Mouse (Mus musculus): Measurements from ENCODE around the gene 2210016F16Rik.
"Not testable (repeated sequence)": the region's sequence is repeated elsewhere in the genome, so short reads cannot be mapped to it uniquely, and the experiment has no call there.

The 2210016F16Rik gene

GRCm38 (mm10) chr13:58384371-58384770 is 654 bp downstream of the 2210016F16Rik start:
- in situ Hi-C loops (cut with MseI, MboI), result loop anchor here in 1 of 2 experiments (5.0 kb wide), 1 partner anchor 97 kb away; no protein-coding TSS in a partner anchor

- in situ Hi-C loops (cut with MseI, MboI), result no loop called here
Observed at GRCm38 (mm10) chr13:58373153-58373470, 11.9 kb downstream of the 2210016F16Rik start.

- in situ Hi-C loops (cut with MseI, MboI), result no loop called here
Observed at GRCm38 (mm10) chr13:58372278-58373152, 12.5 kb downstream of the 2210016F16Rik start.

GRCm38 (mm10) chr13:58368835-58369234 is 16.2 kb downstream of the 2210016F16Rik start:
- in situ Hi-C loops (cut with MseI, MboI), result no loop called here

- in situ Hi-C loops (cut with MseI, MboI), result no loop called here
Observed at GRCm38 (mm10) chr13:58367641-58368040, 17.4 kb downstream of the 2210016F16Rik start.

GRCm38 (mm10) chr13:58366373-58366772 is 18.7 kb downstream of the 2210016F16Rik start:
- in situ Hi-C loops (cut with MseI, MboI), result no loop called here

GRCm38 (mm10) chr13:58365179-58365578 is 19.8 kb downstream of the 2210016F16Rik start:
- in situ Hi-C loops (cut with MseI, MboI), result not testable (repeated sequence)

- in situ Hi-C loops (cut with MseI, MboI), result no loop called here
Observed at GRCm38 (mm10) chr13:58364353-58365175, 20.5 kb downstream of the 2210016F16Rik start.

GRCm38 (mm10) chr13:58359304-58359653 is 25.7 kb downstream of the 2210016F16Rik start:
- in situ Hi-C loops (cut with MseI, MboI), result no loop called here

GRCm38 (mm10) chr13:58358629-58359303 is 26.3 kb downstream of the 2210016F16Rik start, which contains the start of gene Kif27:
Kif27 (minus strand) TSS chr13:58359122.
- in situ Hi-C loops (cut with MseI, MboI), result no loop called here

- in situ Hi-C loops (cut with MseI, MboI), result no loop called here
Observed at GRCm38 (mm10) chr13:58352996-58353395, 32.0 kb downstream of the 2210016F16Rik start.

- in situ Hi-C loops (cut with MseI, MboI), result no loop called here
Observed at GRCm38 (mm10) chr13:58350606-58351005, 34.4 kb downstream of the 2210016F16Rik start.

- in situ Hi-C loops (cut with MseI, MboI), result no loop called here
Observed at GRCm38 (mm10) chr13:58344505-58344904, 40.5 kb downstream of the 2210016F16Rik start.

- in situ Hi-C loops (cut with MseI, MboI), result no loop called here
Observed at GRCm38 (mm10) chr13:58337456-58337855, 47.6 kb downstream of the 2210016F16Rik start.

- in situ Hi-C loops (cut with MseI, MboI), result no loop called here
Observed at GRCm38 (mm10) chr13:58334116-58334515, 50.9 kb downstream of the 2210016F16Rik start.

Data from mouse trophoblast stem cell (cell line).